Mouse (Mus musculus) cerebellum, postnatal 10 days (tissue): ENCODE results near the gene Hist1h2bk.

ENCODE experiments used
- DNase-seq, 2 experiments: peaks; one replicate each; pipeline ENCODE4 v3.0.0; 2021; ENCODE audit warnings: mixed read lengths in 2 of 2

Gene Hist1h2bk

DNA sequence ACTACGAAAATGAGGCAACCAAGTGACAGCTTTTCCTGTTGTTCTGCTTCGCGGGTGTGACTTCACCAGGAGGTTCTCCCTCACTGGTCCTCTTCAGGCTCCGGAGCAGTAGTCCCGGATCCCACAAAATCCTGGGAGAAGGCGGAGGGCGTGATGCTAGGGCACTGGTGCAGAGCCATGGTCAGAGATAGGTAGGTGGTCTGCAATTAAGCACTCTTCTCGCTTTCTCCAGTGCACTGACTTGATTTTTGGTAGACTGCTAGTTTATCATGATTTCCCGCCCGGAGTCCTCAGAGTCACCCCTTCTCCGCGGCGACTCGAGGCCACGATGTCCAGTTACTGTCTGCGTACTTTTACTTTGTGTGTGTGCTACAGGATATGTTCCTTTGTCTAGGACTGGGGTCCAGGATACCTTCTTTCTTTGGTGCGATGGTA is 21.2 kb upstream of the Hist1h2bk start:
- DNase-seq = peak; percentile 37 to 53

DNA sequence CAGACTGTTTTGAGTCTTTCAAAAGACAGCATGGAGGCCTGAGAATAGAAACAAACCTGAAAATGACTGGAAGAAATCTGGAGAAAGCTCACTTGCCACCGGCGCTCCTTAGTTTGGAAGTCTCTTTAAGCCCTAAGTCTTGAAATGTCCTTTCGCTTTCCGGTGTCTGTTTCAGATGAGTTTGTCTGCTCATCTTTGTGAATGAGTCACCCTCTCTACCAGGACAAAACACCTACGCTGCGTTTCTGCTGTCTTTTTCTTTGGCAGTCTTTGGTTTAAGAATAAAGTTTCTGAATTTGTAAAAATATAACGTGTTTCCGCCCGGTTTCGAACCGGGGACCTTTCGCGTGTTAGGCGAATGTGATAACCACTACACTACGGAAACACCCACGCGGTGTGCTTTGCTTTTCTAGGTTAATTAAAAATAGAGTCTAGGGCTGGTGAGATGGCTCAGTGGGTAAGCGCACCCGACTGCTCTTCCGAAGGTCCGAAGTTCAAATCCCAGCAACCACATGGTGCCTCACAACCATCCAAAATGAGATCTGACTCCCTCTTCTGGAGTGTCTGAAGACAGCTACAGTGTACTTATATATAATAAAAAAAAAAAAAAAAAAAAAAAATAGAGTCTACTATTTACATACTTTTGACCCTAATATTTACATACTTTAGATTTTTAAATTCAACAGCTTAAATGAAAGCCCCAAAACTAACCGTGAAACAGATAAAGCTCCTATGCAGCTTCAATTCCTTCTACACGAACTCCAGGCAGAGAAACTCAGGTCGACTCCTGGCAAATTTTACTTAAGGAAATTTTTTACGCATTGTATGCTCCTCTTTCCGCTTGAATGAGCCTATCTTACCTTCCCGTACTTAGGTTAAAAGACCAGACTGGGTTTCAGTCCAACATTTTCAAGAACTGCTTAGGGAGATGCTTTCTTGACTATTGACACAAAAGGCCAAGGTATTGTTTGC is 19.9 kb upstream of the Hist1h2bk start:
- peak; percentile 78 for DNase-seq

DNA sequence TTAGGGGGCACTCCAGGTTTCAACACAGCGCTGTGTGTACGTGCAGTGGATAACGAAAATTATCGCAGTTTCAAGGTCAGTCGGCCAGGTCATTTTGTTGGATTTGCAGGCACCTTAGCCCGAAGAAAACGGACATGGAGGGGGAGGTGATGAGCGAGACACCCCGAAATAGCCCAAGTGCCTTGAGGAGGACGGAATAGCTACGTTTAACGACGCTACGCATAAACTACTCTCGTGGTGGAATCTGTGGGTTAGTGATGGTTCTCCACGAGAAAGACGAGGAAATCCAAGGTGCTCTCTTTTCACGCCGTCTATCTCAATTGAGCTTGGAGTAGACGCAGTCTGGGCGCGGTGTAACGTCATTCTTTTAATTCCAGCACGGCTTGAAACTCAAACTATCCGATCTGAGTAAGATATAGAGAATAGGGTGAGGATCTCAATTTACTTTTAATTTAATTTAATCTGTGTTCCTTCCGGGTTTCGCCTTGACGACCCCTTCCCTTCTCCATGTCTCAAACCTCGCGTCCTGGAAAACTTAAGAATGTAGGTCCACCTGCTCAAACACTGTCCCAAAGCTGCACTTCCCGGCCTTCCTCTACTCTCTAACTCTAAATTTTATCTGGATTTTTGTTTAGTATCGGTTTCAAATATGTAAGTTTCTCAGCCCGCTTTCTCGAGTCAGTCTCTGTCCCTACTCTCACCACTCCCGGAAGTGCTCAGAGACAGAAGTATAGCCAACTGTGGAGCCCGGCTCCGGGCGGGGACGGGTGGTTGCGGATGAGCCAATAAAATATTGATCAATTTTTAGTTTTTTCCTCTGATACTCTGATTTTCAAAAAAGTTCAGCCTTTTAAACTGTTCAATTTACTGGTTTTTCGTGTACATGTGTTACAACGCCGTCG is 15.5 kb upstream of the Hist1h2bk start:
- peak in 1 of 2 experiments; percentile 33 for DNase-seq

DNA sequence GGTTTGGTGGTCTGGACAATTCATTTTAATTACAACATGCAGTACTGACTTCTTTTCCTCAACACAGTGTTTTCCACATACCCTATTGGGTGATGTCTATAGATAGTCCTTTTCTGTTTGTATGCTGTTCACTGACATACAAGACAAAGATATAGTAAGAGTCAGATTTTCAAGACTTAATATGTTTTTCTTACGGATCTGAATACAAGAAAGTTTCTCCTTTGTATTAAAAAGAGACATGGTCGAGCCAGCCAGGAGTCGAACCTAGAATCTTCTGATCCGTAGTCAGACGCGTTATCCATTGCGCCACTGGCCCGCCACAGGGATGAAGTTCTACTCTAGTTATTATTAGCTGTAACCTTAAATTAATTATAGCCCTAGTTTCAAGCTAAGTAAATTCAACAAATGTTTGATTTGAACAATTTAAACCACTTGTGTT is 14.8 kb upstream of the Hist1h2bk start:
- peak; percentile 74 to 79 for DNase-seq

DNA sequence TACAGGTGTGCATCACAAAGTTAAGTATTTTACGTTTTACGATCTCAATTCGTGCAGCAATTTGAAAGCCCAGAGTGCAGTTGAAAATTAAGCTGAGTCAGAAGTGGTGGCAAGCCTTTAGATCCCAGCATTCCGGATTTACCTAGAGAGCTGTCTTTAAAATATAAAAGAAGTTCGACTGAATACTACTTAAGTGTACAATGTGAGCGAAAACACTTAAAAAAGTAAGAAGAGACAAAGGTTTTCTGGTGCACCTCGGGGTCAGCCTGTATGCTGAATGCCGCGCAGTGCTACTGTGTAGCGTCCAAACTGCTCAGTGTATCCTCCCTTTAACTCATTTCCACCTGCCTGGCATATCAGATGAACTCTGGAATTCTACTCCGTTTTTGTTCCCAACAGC is 14.1 kb upstream of the Hist1h2bk start:
- no peak for DNase-seq

DNA sequence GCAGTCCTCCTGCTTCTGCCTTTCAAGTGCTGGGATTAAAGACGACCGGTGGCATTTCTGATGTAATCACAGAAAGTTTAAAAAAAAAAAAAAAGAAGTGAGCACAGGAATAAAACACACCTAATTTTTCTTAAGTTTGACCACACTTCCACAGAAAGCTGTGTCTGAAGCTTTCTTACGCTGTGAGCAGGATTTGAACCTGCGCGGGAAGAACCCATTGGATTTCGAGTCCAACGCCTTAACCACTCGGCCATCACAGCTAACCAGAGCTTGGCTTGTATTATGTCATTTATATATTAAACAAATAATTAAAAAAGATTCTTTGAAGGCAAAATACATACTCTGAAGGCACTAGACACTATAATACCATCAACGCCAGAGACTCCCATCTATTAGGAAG is 13.4 kb upstream of the Hist1h2bk start:
- DNase-seq = peak; percentile 85

DNA sequence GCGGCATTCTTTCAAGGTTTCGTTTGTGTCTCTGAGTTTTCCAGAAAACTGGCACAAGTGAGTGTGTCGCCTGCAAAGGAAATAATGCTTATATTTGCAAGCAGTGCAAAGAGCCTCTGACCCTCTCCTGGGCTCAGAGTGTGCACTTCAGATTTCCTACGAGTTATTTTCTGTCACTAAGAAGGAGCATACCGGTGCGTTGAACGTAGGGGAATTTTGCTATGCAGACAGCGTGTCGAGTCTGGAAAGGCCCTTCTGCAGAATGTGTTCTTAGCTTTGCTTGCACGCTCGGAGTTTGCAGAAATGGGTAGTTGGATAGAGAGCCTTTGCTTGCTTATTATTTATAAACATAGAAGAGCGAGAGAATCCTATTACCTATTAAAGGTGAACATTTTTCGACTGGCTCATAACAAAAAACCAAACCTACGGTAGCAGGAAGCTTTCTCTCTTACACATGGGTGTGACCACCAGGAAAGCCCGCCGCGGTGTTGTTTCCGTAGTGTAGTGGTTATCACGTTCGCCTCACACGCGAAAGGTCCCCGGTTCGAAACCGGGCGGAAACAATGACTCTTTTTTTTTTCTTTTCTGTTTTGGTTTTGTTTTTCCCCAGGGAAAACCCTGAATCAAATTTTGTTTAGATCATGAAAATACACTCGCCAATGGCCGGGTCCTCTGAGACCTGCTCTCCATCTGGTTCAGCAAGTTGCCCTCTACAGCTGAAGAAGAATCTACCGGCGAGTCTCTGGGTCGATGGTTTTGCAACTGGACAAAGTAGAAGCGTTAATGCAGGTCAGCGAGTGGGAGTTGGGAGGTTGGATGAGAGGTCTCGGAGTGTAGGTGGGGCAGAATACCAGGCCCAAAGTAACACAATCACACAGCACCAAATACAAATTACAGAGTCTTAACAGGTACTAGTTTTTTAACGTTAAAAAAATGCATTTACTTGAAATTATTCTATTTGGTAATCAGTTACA is 9.3 kb upstream of the Hist1h2bk start:
- DNase-seq = peak; percentile 92 to 94

DNA sequence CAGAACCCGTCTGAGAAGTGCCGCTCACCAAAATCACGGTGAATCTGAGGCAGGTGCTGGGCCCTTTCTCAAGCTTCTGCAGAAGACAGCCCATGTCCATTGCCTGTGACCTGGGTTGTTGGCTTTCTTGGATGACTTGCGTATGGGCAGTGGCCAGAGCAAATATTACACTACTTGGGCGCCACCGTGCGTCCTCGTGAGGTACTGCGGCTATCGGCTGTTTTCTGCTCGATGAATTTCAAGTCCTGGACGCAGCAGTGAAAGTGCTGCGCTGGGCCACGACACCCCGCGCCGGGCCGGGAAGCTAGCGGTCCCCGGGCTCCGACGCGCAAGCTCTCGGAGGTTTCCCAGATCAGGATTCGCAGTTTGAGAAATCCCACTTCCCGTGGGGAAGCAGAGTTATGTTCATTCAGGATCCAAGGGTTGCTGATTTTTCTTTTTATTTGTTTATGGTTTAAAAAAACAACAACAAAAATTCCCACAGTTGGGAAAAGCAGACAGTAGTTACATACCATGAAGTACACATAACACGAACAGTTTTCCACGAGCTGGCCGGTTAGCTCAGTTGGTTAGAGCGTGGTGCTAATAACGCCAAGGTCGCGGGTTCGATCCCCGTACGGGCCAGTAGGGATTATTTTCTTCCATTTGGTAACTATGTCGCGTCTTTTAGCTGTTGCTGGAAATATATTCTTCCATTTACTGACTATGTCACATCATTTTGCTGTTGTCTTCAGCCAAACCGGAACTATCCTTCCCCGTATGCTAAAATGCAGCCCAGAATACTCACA is 6.8 kb upstream of the Hist1h2bk start:
- peak; percentile 97 to 98 for DNase-seq

DNA sequence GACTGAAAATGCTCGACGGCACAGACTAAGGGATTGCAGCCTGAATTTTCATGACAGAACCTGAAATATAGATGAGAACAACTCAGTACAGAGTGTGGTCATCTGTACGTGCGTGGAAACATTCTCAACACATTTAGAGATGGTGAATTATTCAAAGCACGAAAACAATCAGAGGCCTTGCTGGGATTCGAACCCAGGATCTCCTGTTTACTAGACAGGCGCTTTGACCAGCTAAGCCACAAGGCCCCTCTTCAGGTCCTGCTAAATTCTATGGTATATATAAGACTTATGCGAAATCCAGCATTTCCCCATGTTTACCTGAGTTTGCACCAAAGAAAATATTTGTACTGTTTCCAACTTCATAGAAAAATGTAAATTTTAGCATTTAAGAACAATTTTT is 5.7 kb upstream of the Hist1h2bk start:
- peak in 1 of 2 experiments; percentile 41 for DNase-seq

DNA sequence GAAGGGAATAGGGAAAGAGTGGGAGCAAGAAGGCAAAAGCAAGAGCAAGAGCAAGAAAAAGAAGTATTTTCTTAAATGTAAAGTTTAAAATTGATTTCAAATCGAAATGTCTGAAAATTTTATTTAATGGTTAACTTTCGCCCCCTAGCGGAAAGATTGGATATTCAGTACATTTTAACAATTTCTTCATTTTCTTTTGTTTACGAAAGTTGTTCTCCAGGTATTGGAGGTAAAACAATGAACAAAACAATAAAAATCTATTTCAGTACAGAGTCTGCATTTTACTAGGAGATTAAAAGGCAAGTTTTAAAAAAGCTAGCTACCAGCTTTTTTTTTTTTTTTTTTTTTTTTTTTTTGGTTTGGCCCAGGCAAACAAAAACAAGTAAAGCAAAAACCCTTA is 5.2 kb upstream of the Hist1h2bk start:
- DNase-seq = peak in 1 of 2 experiments; percentile 72

DNA sequence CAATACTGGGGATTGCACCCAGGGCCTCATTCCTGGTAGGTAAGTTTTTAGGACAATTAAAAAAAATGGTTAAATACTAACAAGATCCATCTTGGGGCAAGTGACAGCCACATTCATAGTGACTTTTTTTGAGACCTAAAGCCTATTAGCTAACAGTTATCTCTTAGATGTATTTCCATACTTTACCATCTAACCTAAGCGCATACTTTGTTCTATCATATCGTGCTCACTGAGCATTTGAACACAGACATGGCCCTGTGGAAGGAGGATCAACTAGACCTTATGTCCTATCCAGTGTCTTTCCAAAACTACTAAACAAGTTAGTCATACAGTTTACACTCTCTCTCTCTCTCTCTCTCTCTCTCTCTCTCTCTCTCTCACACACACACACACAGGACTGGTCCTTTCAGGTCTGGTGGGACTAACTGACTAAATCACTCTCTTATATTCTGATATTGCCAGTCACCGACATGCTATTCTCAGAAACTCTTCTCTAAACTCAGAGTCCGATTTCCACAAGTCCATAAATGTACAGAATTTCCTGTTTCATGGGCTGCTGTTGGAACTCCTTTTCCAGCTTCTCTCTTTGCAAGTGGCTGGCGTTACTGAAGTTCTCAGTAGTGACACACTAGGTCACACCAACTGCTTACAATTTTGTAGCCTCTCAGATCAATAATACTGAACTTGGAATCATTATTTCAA is 1.8 kb upstream of the Hist1h2bk start:
- DNase-seq = no peak

DNA sequence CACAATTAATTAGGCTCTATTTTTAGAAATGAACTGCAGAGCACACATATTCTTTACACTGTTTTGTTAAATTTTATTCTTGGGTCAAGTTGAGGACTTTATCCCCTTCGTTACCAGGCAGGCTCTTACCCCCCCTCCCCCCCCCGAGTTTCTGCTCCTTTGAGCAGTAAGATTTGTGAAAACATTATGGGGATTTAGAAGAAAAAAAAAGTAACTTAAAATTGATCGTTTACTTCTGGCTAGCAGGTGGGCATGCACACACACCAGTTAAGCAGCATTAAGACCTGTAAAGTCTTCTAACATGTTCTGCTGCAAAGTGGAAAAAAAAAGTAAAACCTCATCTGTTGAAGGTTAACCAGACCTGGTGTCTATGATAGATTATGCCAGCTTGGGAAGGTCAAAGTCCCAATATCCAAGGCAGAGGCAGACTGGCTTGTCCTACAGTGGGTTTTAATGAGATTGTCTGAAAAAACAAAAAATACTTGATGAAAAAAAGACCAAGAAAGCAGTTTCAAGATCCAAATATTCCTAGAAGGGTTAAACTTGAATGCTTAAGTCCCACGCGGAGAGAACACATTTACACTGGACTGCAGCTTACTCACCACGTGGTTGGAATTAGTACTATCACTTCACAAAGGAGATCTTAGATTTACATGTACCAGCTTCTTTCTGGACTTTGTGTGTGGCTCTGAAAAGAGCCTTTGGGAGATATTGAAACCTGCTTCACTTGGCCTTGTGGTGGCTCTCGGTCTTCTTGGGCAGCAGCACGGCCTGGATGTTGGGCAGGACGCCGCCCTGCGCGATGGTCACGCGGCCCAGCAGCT is 1.0 kb upstream of the Hist1h2bk start:
- no peak for DNase-seq

DNA sequence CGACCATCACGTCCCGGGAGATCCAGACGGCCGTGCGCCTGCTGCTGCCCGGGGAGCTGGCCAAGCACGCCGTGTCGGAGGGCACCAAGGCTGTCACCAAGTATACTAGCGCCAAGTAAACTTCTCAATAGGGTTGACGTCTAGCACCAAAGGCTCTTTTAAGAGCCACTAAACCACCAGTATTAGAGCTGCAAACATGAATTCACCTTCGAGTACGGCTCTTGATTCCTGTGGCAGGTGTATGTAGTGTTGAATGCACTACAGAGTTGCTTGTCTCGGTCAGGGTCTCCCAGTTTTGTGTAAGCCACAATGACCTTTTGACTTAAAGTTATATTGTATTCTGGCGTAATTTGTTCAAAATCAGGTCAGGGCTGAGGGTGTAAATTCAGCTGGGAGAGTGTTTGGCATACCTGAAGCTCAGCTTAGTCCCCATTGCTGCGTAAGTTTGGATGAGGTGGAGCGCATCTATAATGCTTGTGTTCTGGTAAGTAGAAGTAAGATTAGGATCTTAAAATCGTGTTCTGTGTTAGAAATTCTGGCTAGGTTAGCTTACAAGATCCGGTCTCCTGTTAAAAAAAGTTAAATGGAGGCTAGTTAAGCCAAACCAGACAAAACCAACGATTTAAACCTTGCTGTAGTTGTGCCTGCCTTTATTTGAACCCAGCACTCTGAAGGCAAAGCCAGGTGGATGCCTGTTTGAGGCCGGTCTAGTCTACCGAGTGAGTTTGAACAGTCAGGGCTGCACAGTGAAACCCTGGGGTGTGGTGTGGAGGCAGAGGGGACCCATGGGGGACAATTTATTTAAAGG is 683 bp downstream of the Hist1h2bk start:
- DNase-seq = no peak

DNA sequence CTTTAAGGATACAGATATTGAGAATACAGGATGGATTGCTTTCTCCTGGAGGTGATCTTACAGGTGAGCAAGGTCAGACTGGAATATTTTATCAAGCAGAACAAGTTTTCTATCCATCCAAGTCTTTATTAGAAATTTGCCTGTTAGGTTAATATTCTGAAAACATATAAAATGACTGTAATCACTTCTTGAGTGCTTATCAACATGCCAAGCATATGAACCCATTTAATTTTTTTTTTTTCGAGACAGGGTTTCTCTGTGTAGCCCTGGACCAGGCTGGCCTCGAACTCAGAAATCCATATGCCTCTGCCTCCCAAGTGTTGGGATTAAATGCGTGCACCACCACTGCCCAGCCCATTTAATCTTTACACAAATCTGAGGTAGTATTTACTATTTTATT is 1.3 kb downstream of the Hist1h2bk start:
- no peak for DNase-seq

DNA sequence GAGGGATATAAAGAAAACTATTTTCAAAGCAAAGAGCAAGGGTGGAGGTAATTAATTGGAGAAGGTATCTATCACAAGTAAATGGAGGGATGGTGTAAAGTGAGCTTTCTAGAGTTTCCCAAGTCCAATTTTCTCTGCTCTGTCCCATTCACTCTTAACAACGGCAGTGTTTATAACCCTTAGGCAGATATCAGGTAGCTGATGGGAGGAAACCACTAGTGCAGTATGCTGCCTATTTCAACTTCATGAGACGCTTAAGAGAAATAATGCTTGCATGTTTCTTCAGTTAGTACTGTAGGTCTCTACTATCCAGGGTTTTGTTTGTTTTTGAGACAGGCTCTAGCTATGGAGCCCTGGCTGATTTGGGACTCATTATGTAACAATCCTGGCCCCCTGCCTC is 1.7 kb downstream of the Hist1h2bk start:
- DNase-seq = no peak

DNA sequence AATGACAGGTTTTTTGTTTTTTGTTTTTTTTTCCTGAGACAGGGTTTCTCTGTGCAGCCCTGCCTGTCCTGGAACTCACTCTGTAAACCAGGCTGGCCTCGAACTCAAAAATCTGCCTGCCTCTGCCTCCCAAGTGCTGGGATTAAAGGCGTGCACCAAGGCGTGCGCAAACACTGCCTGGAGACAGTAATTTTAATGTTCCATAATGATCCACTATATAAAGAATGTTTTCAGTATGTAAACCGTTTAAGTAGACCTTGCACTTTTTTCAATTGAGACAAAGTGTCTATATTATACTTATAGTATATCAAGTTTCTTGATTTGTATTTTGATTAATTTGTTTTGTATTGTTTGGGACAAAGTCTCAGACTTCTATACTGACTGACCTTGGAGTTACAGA is 3.7 kb downstream of the Hist1h2bk start:
- no peak for DNase-seq

DNA sequence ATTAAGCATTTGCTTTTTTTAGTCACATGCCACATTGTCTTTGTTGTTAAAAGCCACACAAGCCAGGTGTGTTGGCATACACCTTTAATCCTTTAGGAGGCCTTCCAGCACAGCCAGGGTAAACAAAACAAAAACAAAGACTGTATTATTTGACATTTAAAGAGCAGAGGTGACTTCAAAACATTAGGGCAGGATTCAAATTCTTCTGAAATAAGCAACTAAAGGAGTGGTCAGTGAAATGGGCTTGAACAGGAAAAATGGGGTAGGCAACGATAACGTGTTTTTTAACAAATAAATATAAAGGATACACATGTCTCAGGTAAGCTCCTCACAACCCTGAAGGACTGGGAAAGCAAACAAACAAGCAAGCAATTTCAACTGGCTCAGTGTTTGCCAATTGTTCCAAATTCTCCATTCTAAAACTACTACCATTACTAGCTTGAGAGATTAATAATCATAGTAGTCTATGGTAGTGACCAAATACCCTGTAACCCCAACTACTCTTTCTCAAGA is 4.3 kb downstream of the Hist1h2bk start:
- no peak for DNase-seq

DNA sequence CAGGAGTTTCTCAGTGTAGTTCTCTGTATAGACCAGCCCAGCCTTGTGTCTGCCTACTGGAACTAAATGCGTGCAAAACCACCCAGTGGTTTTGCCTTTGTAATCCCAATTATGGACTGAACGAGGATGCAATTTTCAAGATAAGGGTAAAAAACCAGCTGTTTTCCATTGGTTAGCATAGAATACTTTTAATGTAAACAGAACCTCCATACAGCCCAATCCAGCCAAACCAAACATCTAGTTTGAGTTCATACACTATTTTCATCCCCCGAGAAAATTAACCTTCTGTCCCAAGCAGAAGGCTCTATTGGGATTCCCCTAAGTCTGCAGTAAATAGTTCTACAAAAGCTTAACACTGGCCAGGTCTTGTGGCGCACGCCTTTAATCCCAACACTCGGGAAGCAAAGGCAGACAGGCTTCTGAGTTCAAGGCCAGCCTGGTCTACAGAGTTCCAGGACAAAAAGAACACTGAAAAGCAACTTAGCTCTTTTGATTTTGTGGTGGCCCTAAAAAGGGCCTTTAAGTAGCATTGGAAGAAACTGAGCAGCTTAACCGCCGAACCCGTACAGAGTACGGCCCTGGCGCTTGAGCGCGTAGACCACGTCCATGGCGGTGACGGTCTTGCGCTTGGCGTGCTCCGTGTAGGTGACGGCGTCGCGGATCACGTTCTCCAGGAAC is 4.9 kb downstream of the Hist1h2bk start:
- peak; percentile 20 to 42 for DNase-seq
